Mouse (Mus musculus) monocyte, adult 59 days (primary cell): ENCODE results near the gene Polr2a. TPM values are rescaled to one million over a fixed set of nuclear protein-coding genes. Genes with fewer than 3 reads are reported as not detected.

Experiments
- total RNA-seq, 2 experiments: library from RNA; stranded (reverse); gene quantifications; one replicate each; pipeline ENCODE4 v1.2.4; 2023

Polr2a gene
- 100 to 1,000 TPM; 114 to 142 TPM for total RNA-seq

DNA sequence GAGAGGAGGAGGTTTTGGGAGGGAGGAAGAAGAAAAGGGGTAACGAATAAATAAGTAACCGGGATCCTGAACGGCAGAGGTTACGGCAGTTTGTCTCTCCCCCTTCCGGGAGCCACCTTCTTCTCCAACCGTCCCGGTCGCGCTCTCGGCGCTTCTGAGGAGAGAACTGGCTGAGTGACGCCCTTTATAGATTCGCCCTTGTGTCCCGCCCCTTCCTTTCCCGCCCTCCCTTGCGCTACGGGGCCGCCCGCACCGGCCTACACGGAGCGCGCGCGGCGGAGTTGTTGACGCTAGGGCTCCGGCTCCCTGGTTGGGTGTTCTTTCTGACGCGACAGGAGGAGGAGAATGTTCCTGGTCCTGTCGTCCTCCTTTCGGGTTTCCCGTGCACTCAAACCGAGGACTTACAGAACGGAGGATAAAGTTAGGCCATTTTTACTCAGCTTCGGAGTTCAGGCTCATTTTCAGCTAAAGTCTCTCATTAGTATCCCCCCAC is at the start of gene Polr2a:
TSS of gene Polr2a (minus strand) at position 160 of the 493 bp plus-strand sequence.

GRCm38 (mm10) chr11:69804972-69805909 is 46.8 kb upstream of the Polr2a start, which contains the start of gene Tmem102:
Gene Tmem102, minus strand, starts transcription at chr11:69805624.

GRCm38 (mm10) chr11:69801379-69801977 is 43.0 kb upstream of the Polr2a start, which contains the start of gene Fgf11:
Gene Fgf11, minus strand, starts transcription at chr11:69801857.

GRCm38 (mm10) chr11:69795168-69795982 is 36.9 kb upstream of the Polr2a start, which contains the start of gene Chrnb1:
Gene Chrnb1, minus strand, starts transcription at chr11:69795943.

DNA sequence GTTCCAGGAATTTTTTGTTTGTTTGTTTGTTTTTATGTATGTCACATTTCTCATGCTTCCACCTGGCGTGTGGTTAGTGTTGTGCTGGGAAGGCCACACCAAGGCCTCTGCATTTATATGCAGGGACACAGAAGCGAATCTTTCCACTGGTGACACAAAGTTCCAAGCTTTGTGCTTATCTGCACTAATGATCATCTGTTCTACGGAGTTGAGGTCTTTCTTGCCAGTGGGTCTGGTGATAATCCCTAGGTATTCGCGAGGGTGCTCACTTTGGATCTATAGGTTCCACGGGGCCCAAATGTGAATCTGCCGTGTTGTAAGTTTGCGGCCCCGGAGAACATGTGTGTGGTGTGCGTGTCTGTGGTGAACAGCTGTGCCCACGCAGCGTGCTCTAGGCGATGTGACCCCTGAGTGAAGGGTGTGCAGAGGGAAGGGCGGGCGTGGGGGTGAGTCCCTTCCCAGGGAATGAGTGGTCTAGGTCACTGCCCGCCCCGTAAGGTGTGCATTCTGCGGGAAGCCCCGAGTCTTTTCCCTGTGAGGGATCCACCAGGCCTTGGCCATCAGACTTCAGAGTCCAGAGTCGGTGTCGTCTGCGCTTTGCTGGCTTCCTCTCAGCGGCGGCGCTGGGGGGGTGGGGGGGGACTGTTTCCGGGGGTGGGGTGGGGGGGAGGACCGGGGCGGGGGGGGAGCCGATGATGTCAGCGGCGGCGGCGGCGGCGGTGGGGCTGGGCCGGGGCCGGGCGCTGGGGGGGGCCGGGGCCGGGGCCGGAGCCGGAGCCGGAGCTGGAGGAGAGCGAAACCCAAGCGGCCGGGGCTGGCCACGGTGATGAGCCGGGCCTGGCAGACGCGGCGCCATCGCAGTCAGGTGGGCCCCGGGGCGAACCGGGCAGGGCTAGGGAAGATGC is 7.0 kb upstream of the Polr2a start, which contains the start of gene Zbtb4:
TSS of gene Zbtb4 (plus strand) at position 692 of the 905 bp plus-strand sequence.

DNA sequence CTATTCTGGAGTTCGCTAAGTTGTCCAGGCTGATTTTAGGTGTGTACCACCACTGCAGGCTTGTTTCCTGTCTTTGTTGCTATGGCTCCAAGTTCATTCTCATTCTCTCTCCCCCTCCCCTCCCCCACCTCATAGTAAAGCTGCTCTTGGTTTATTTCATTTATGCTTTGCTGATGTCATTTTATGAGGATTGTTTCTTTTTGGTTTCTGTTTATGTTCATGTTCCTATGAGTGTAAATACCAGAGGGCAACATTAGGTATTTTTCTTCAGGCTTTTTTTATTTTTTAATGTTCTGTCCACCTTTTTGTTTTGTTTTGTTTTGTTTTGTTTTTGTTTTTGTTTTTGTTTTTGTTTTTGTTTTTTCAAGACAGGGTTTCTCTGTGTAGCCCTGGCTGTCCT is 3.4 kb upstream of the Polr2a start, which contains the start of gene Slc35g3:
TSS of gene Slc35g3 (minus strand) at position 101 of the 400 bp plus-strand sequence.

DNA sequence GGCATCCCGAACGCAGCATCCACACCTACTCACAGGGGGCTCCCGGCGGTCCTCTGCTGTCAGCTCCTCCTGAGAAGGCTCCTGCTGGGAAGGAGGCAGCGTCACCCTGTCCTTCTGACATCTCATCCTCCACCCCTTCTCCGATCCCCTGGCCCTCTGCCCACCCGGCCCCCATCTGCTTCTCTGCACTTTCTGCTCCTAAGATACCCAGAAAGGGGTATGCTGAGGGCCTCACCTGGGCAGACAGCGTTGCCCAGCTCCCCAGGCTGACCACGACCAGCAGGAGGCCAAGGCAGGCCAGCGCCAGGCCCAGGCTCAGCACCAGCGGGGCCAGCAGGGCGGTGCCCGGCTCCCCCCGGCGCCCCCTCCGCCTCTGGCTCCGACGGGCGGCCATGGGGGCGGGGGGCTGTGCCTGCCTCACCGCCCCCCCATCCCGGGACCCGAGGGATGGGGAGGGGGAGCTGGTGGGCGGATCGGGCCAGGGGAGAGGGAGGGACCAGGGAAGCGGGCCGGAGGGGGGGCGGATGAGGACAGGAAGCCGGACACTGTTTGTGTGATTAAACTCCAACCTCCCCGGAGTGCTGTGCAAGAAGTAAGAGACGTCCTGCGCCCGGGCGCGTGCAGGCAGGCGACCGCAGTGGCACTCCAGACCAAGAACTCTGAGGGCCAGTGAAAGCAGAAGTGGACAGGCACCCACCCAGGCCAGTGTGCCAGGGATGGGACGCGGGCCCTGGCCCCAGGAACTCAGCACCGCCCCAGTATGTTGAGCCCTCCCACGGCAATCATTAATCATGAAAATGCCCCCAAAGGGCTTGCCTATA is 62.9 kb downstream of the Polr2a start, which contains the start of the genes Tnfsf12 and Tnfsfm13:
TSS of gene Tnfsf12 (minus strand) at position 489 of the 821 bp plus-strand sequence.
TSS of gene Tnfsfm13 (minus strand) at position 738 of the 821 bp plus-strand sequence.

GRCm38 (mm10) chr11:69685526-69686148 is 72.8 kb downstream of the Polr2a start, which contains the start of gene Tnfsf13:
Gene Tnfsf13, minus strand, starts transcription at chr11:69685784.

Other genes starting within 250 kb of the Polr2a start
- gene Dnah2, start 209.5 kb downstream of the Polr2a start, total RNA-seq = 10 to 100 TPM; 35.0 to 38.9 TPM
- under 1 TPM; 0.63 to 0.70 TPM for gene Efnb3, start 198.4 kb downstream of the Polr2a start, total RNA-seq
- gene Wrap53, start 178.4 kb downstream of the Polr2a start, total RNA-seq = 1 to 10 TPM; 6.8 to 8.1 TPM
- gene Trp53, start 178.3 kb downstream of the Polr2a start, total RNA-seq = 10 to 100 TPM; 79.2 to 81.1 TPM
- gene Atp1b2, start 152.7 kb downstream of the Polr2a start, total RNA-seq = under 1 TPM in 1 of 2 experiments, not detected in 1; 0.24 TPM
- gene Shbg, start 140.7 kb downstream of the Polr2a start, total RNA-seq = not detected
- gene Sat2, start 136.6 kb downstream of the Polr2a start, total RNA-seq = 1 to 10 TPM in 1 of 2 experiments, not detected in 1; 1.8 TPM
- gene Fxr2, start 125.6 kb downstream of the Polr2a start, total RNA-seq = 10 to 100 TPM; 68.3 to 68.4 TPM
- gene Sox15, start 103.3 kb downstream of the Polr2a start, total RNA-seq = under 1 TPM in 1 of 2 experiments, not detected in 1; 0.64 TPM
- gene Mpdu1, start 96.0 kb downstream of the Polr2a start, total RNA-seq = 10 to 100 TPM; 73.1 to 74.9 TPM
- gene Cd68, start 92.5 kb downstream of the Polr2a start, total RNA-seq = 100 to 1,000 TPM; 685 to 696 TPM
- gene Eif4a1, start 86.2 kb downstream of the Polr2a start, total RNA-seq = 100 to 1,000 TPM; 892 to 975 TPM
- gene Senp3, start 76.6 kb downstream of the Polr2a start, total RNA-seq = 100 to 1,000 TPM; 109 to 116 TPM
- 10 to 100 TPM; 63.1 to 66.0 TPM for gene Tnfsf13, start 72.9 kb downstream of the Polr2a start, total RNA-seq
- gene Tnfsf12, start 62.8 kb downstream of the Polr2a start, total RNA-seq = 10 to 100 TPM; 66.6 to 77.0 TPM
- 10 to 100 TPM; 23.6 to 27.1 TPM for gene Tnfsfm13, start 62.5 kb downstream of the Polr2a start, total RNA-seq
- gene Slc35g3, start 3.3 kb upstream of the Polr2a start, total RNA-seq = not detected
- 10 to 100 TPM; 16.0 to 20.0 TPM for gene Zbtb4, start 7.3 kb upstream of the Polr2a start, total RNA-seq
- under 1 TPM; 0.45 to 0.49 TPM for gene Chrnb1, start 37.3 kb upstream of the Polr2a start, total RNA-seq
- gene Fgf11, start 43.2 kb upstream of the Polr2a start, total RNA-seq = 1 to 10 TPM in 1 of 2 experiments, under 1 TPM in 1; 0.76 to 1.3 TPM
- gene Tmem102, start 47.0 kb upstream of the Polr2a start, total RNA-seq = not detected
- gene Gm39566, start 56.7 kb upstream of the Polr2a start, total RNA-seq = not detected
- not detected for gene Spem2, start 59.8 kb upstream of the Polr2a start, total RNA-seq
- gene Spem1, start 63.5 kb upstream of the Polr2a start, total RNA-seq = not detected
- 1 to 10 TPM; 1.9 to 2.6 TPM for gene Nlgn2, start 79.1 kb upstream of the Polr2a start, total RNA-seq
- 100 to 1,000 TPM; 100 to 117 TPM for gene Tmem256, start 79.9 kb upstream of the Polr2a start, total RNA-seq
- gene Plscr3, start 87.7 kb upstream of the Polr2a start, total RNA-seq = 10 to 100 TPM; 39.8 to 43.6 TPM
- not detected for gene Tnk1, start 100.1 kb upstream of the Polr2a start, total RNA-seq
- not detected for gene Tmem95, start 119.4 kb upstream of the Polr2a start, total RNA-seq
- gene Kctd11, start 122.8 kb upstream of the Polr2a start, total RNA-seq = 1 to 10 TPM; 6.0 TPM
- 10 to 100 TPM; 10.4 to 12.2 TPM for gene Acap1, start 136.9 kb upstream of the Polr2a start, total RNA-seq
- under 1 TPM; 0.31 to 0.49 TPM for gene 2810408A11Rik, start 142.3 kb upstream of the Polr2a start, total RNA-seq
- gene Neurl4, start 142.4 kb upstream of the Polr2a start, total RNA-seq = 10 to 100 TPM; 30.0 to 30.4 TPM
- 100 to 1,000 TPM; 110 to 112 TPM for gene Gps2, start 155.3 kb upstream of the Polr2a start, total RNA-seq
- gene Eif5a, start 163.3 kb upstream of the Polr2a start, total RNA-seq = 100 to 1,000 TPM; 407 to 410 TPM
- 1 to 10 TPM in 1 of 2 experiments, not detected in 1; 1.6 TPM for gene Ybx2, start 177.2 kb upstream of the Polr2a start, total RNA-seq
- gene Slc2a4, start 189.6 kb upstream of the Polr2a start, total RNA-seq = not detected
- gene Cldn7, start 206.1 kb upstream of the Polr2a start, total RNA-seq = not detected
- 100 to 1,000 TPM; 107 to 143 TPM for gene Ctdnep1, start 222.5 kb upstream of the Polr2a start, total RNA-seq
- gene Elp5, start 223.9 kb upstream of the Polr2a start, total RNA-seq = 10 to 100 TPM; 44.3 to 49.5 TPM
- gene Gabarap, start 232.5 kb upstream of the Polr2a start, total RNA-seq = 100 to 1,000 TPM; 469 to 485 TPM
- gene Phf23, start 237.1 kb upstream of the Polr2a start, total RNA-seq = 10 to 100 TPM; 64.3 to 77.5 TPM
- 10 to 100 TPM; 30.2 to 33.6 TPM for gene Dvl2, start 242.0 kb upstream of the Polr2a start, total RNA-seq